Mouse (Mus musculus): ENCODE measurements at regions not wholly inside any gene's neighbourhood (a gene's known extent, or its start where the extent isn't known, plus 50 kb on each side); places are given as distances from the start of the nearest gene placed in this dataset.

DNA sequence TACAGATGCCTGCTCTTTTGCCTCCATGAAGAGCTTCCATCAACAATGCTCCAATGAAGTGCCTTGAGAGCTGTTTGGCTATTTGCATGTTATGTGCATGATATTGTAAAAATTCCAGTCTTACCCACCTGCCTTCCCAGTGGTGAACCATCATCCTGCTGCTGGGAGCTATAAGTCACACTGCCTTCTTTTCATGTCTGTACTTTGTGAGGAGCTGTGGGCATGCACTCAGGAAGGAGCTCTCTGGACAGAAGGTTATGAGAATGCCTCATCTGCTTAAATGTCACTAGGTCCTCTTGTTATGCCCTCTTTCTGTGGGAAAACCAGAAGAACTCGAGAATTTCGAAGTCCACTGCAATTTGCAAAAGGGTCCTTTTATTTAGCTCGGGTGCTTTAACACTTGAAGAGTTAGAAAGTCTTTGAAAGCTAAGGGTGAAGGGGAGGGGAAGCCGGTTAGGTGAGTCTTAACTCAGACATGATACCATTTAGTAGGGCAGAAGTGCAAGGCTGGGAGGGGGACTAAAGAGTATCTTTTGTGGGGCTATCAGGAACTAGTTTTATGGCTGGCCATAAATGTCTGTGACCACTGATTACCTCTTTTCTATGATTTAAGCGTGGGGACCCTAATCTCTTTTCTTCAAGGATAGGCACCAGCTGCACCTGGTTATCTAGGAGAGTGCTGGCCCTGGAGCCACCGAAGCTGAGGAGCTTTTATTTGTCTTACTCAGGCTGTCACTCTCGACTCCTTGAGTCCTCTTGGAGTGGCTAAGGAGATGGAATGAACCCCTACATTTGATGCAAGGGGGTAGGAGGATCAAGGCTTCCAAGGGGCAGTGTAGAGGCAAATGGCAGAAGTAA lies 144.8 kb downstream of the Csl start:
- Histone ChIP-seq H3K27ac (replicated peaks) (no peak overlapping the region), H3K36me3 (no peaks in the 10 kb centered on the region), H3K27me3 (no peaks in the 10 kb centered on the region), H3K4me2 (no peak overlapping the region), H3K9me3 (no peaks in the 10 kb centered on the region), H3K9ac (no peak overlapping the region), H3K4me3 (no peak overlapping the region), H3K4me1 (replicated peaks) (no peaks in the 10 kb centered on the region)
- 73% methylated on average over 7 of the region's 7 CpGs for WGBS
- no peak for ATAC-seq (ENCODE audit: low FRiP score, low read depth)

- Histone ChIP-seq H3K27me3 (no peaks in the 10 kb centered on the region), H3K9me3 (no peaks in the 10 kb centered on the region), H3K4me1 (replicated peaks) (no peaks in the 10 kb centered on the region), H3K9ac (no peak overlapping the region), H3K27ac (replicated peaks) (no peak overlapping the region), H3K4me2 (no peak overlapping the region), H3K36me3 (no peaks in the 10 kb centered on the region), H3K4me3 (no peak overlapping the region)
- WGBS, result 89% methylated on average over 8 of the region's 8 CpGs
- ATAC-seq (ENCODE audit: low FRiP score, low read depth), result no peak
Observed at GRCm38 (mm10) chr10:99615371-99615770, 144.1 kb downstream of the Csl start.

DNA sequence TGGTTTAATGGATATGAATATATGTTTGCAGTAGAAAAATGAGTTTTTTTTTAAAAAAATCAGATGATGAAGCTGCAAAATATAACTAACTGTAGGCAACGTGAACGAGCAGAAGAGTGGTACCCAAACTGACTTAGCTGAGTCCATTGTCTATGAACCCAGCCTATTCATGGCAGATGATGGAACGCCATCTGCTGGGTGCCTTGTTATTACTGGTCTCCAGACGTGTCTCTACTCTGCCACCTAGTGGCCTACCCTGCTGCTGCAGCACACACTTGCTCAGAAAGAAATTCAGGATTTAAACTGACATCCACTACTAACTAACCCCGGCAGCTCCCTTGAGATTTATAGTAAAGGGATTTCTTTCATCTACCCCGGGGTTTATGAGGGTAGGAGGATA lies 143.7 kb downstream of the Csl start:
- Histone ChIP-seq H3K4me3 (no peak overlapping the region), H3K27me3 (no peaks in the 10 kb centered on the region), H3K27ac (replicated peaks) (no peak overlapping the region), H3K9ac (no peak overlapping the region), H3K4me1 (replicated peaks) (no peaks in the 10 kb centered on the region), H3K4me2 (no peak overlapping the region), H3K36me3 (no peaks in the 10 kb centered on the region), H3K9me3 (no peaks in the 10 kb centered on the region)
- 17% methylated on average over 6 of the region's 6 CpGs for WGBS
- peak; percentile 68; the same call in 1 of the 2 replicates for ATAC-seq (ENCODE audit: low FRiP score, low read depth)

GRCm38 (mm10) chr10:99617623-99618022 lies 141.8 kb downstream of the Csl start:
- ATAC-seq (ENCODE audit: low FRiP score, low read depth), result no peak
- Histone ChIP-seq H3K27me3 (no peaks in the 10 kb centered on the region), H3K4me3 (no peak overlapping the region), H3K4me1 (replicated peaks) (no peaks in the 10 kb centered on the region), H3K36me3 (no peaks in the 10 kb centered on the region), H3K9ac (no peak overlapping the region), H3K27ac (replicated peaks) (no peak overlapping the region), H3K4me2 (no peak overlapping the region), H3K9me3 (no peaks in the 10 kb centered on the region)
- WGBS, result 87% methylated on average over 3 of the region's 3 CpGs

- no peak overlapping the region for H3K4me3 ChIP-seq
- H3K9ac ChIP-seq, result no peak overlapping the region
- H3K4me1 ChIP-seq (replicated peaks), result no peaks in the 10 kb centered on the region
- WGBS, result 46% methylated on average over 18 of the region's 18 CpGs
- no peak overlapping the region for H3K27ac ChIP-seq (replicated peaks)
- no peaks in the 10 kb centered on the region for H3K9me3 ChIP-seq
- ATAC-seq (ENCODE audit: low FRiP score, low read depth), result peak; percentile 78
- H3K36me3 ChIP-seq, result no peaks in the 10 kb centered on the region
- peak overlapping the region; percentile 40 for H3K4me2 ChIP-seq
- no peaks in the 10 kb centered on the region for H3K27me3 ChIP-seq
Observed at GRCm38 (mm10) chr10:99619421-99620151, 139.9 kb downstream of the Csl start.

DNA sequence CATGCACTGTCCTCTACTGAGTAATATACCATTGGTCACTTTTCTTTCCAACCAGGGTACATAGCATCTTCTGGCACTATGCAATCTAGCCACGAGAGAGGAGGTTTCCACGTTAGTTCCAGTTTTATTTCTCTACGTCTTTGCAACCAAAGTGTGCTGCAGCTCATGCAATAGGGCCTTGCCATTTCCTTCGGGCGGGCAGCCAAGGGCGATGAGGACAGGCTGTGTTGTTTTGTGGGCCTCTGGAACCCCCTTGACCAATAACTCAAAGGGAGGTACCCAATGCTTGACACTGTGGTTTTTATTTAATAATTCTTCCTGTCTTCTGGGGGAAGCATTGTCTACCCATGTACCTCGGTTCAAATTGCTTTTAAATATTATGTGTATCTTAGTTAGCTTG lies 139.0 kb downstream of the Csl start:
- Histone ChIP-seq H3K4me3 (no peak overlapping the region), H3K9me3 (no peaks in the 10 kb centered on the region), H3K27me3 (no peaks in the 10 kb centered on the region), H3K9ac (no peak overlapping the region), H3K27ac (replicated peaks) (no peak overlapping the region), H3K36me3 (no peaks in the 10 kb centered on the region), H3K4me2 (no peak overlapping the region), H3K4me1 (replicated peaks) (no peaks in the 10 kb centered on the region)
- no peak for ATAC-seq (ENCODE audit: low FRiP score, low read depth)
- WGBS, result 89% methylated on average over 7 of the region's 7 CpGs

- Histone ChIP-seq H3K36me3 (no peaks in the 10 kb centered on the region), H3K4me1 (replicated peaks) (no peaks in the 10 kb centered on the region), H3K27me3 (no peaks in the 10 kb centered on the region), H3K4me2 (no peak overlapping the region), H3K4me3 (no peak overlapping the region), H3K27ac (replicated peaks) (no peak overlapping the region), H3K9me3 (no peaks in the 10 kb centered on the region), H3K9ac (no peak overlapping the region)
- no peak for ATAC-seq (ENCODE audit: low FRiP score, low read depth)
- WGBS, result 81% methylated on average over 6 of the region's 6 CpGs
Observed at GRCm38 (mm10) chr10:99627355-99627754, 132.1 kb downstream of the Csl start.

DNA sequence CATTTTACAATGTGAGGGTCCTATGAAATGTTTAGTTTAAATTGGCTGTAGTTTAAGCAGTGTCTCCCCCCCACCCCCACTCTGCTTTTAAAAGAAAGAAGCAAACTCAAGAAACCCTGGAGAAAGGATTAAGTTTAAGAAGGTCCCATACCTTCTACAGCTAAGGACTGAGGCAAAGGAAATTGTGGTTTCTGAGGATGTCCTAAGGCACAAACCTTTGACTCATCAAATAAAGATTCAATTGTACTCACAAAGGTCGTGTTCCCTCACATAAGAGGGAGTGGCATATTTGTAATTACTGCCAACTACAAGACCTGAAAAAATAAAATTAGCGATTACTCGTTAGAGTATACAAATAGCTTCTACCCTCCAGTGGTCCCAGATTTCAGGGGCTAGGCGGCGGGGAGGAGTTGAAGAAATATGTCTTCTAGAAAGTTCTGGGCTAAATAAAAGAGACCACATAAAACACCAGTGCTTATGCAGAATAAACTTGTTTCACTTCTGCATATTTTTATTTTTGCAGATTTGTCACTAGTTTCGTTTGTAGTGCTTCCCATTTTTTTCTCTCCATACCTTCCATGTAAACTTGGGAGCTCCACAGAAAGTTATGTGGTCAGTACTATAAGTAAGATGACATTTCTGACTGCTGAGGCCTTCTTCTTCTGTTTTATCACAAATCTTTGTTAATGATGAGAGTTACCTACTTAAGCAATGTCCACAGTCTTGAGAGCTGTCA lies 127.0 kb downstream of the Csl start:
- H3K9me3 ChIP-seq, result no peaks in the 10 kb centered on the region
- no peak for ATAC-seq (ENCODE audit: low FRiP score, low read depth)
- H3K9ac ChIP-seq, result no peak overlapping the region
- H3K36me3 ChIP-seq, result no peaks in the 10 kb centered on the region
- H3K4me3 ChIP-seq, result no peak overlapping the region
- no peak overlapping the region for H3K4me2 ChIP-seq
- no peaks in the 10 kb centered on the region for H3K27me3 ChIP-seq
- no peak overlapping the region for H3K27ac ChIP-seq (replicated peaks)
- no peaks in the 10 kb centered on the region for H3K4me1 ChIP-seq (replicated peaks)
- 83% methylated on average over 6 of the region's 6 CpGs for WGBS

- Histone ChIP-seq H3K9me3 (no peaks in the 10 kb centered on the region), H3K4me1 (replicated peaks) (no peaks in the 10 kb centered on the region), H3K36me3 (no peaks in the 10 kb centered on the region), H3K27me3 (no peaks in the 10 kb centered on the region), H3K9ac (no peak overlapping the region), H3K4me2 (no peak overlapping the region), H3K27ac (replicated peaks) (no peak overlapping the region), H3K4me3 (no peak overlapping the region)
- ATAC-seq (ENCODE audit: low FRiP score, low read depth), result no peak
- WGBS, result 90% methylated on average over 4 of the region's 4 CpGs
Observed at GRCm38 (mm10) chr10:99635796-99636195, 123.7 kb downstream of the Csl start.

- Histone ChIP-seq H3K27me3 (no peaks in the 10 kb centered on the region), H3K9me3 (no peaks in the 10 kb centered on the region), H3K9ac (no peak overlapping the region), H3K4me1 (replicated peaks) (no peaks in the 10 kb centered on the region), H3K4me2 (peak overlapping the region; percentile 28; the same call in 1 of the 2 replicates), H3K27ac (replicated peaks) (peak overlapping the region; percentile 54), H3K4me3 (no peak overlapping the region), H3K36me3 (no peaks in the 10 kb centered on the region)
- WGBS, result 49% methylated on average over 7 of the region's 7 CpGs
- peak; percentile 87 for ATAC-seq (ENCODE audit: low FRiP score, low read depth)
Observed at GRCm38 (mm10) chr10:99639022-99639421, 120.4 kb downstream of the Csl start.

- no peaks in the 10 kb centered on the region for H3K9me3 ChIP-seq
- ATAC-seq (ENCODE audit: low FRiP score, low read depth), result peak; percentile 88
- H3K27ac ChIP-seq (replicated peaks), result peak overlapping the region; percentile 54
- H3K27me3 ChIP-seq, result no peaks in the 10 kb centered on the region
- no peaks in the 10 kb centered on the region for H3K4me1 ChIP-seq (replicated peaks)
- H3K36me3 ChIP-seq, result no peaks in the 10 kb centered on the region
- peak overlapping the region; percentile 28; the same call in 1 of the 2 replicates for H3K4me2 ChIP-seq
- WGBS, result 30% methylated on average over 5 of the region's 5 CpGs
- no peak overlapping the region for H3K9ac ChIP-seq
- H3K4me3 ChIP-seq, result no peak overlapping the region
Observed at GRCm38 (mm10) chr10:99639469-99639868, 120.0 kb downstream of the Csl start.

- H3K4me1 ChIP-seq (replicated peaks), result no peaks in the 10 kb centered on the region
- WGBS, result 12% methylated on average over 11 of the region's 11 CpGs
- H3K27me3 ChIP-seq, result no peaks in the 10 kb centered on the region
- H3K4me3 ChIP-seq, result no peak overlapping the region
- no peak overlapping the region for H3K27ac ChIP-seq (replicated peaks)
- H3K9me3 ChIP-seq, result no peaks in the 10 kb centered on the region
- H3K4me2 ChIP-seq, result 0 out of 2 replicates have a peak overlapping the region, but pooled peaks have one; percentile 13
- no peak overlapping the region for H3K9ac ChIP-seq
- peak; percentile 65 for ATAC-seq (ENCODE audit: low FRiP score, low read depth)
- no peaks in the 10 kb centered on the region for H3K36me3 ChIP-seq
Observed at GRCm38 (mm10) chr10:99641784-99642183, 117.7 kb downstream of the Csl start.

All from hindbrain, embryonic 15.5 days (tissue).